Mouse (Mus musculus): ENCODE measurements around the gene Bhlhe40.

Gene Bhlhe40

GRCm38 (mm10) chr6:108660206-108660877, at the start of gene Bhlhe40:
Gene Bhlhe40 (plus strand): TSS chr6:108660629.
- DNase-seq (ENCODE audit: low read depth, low spot score) = peak; percentile 92

- DNase-seq (ENCODE audit: low read depth, low spot score) = no peak
Observed at GRCm38 (mm10) chr6:108611663-108612062, 48.8 kb upstream of the Bhlhe40 start.

- DNase-seq (ENCODE audit: low read depth, low spot score) = no peak
Observed at GRCm38 (mm10) chr6:108618025-108618424, 42.4 kb upstream of the Bhlhe40 start.

- no peak for DNase-seq (ENCODE audit: low read depth, low spot score)
Observed at GRCm38 (mm10) chr6:108623028-108623565, 37.3 kb upstream of the Bhlhe40 start.

DNA sequence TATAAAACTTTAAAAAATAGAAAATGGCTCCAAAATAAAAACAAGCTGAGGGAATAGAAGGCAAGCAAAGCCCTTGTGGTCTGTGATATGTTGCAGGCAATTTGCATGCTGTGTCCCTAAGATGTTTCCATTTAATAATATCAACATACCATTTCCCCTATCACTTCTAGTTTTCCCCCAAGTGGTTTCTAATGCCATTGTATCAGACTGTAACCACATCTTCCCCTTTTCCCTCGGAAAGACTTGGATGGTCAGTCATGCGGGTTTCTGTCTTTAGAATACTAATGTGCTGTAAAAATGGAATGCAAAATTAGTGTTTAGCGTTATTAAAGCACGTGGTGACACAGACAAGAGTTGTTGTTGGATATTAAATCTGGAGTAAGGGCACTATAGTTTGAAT, 35.5 kb upstream of the Bhlhe40 start:
- no peak for DNase-seq (ENCODE audit: low read depth, low spot score)

DNA sequence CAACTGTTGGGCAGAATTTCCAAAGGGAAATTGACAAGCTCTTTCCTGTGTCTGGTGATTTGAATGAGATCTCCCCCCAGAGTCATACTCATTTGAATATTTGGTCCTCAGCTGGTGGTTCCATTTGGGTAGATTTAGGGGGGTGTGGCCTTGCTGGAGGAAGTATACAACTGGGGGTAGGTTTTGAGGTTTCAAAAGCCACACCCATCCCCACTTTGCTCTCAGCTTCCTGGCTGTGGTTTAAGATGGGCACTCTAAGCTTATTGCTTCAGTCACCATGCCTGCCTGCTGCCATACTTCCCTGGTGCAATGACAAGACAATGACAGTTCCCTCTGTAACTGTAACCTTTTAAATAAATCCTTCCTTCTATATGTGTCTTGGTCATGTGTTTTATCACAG, 29.7 kb upstream of the Bhlhe40 start:
- DNase-seq (ENCODE audit: low read depth, low spot score) = peak; percentile 62

- no peak for DNase-seq (ENCODE audit: low read depth, low spot score)
Observed at GRCm38 (mm10) chr6:108638157-108638833, 22.1 kb upstream of the Bhlhe40 start.

- DNase-seq (ENCODE audit: low read depth, low spot score) = no peak
Observed at GRCm38 (mm10) chr6:108642020-108642419, 18.4 kb upstream of the Bhlhe40 start.

DNA sequence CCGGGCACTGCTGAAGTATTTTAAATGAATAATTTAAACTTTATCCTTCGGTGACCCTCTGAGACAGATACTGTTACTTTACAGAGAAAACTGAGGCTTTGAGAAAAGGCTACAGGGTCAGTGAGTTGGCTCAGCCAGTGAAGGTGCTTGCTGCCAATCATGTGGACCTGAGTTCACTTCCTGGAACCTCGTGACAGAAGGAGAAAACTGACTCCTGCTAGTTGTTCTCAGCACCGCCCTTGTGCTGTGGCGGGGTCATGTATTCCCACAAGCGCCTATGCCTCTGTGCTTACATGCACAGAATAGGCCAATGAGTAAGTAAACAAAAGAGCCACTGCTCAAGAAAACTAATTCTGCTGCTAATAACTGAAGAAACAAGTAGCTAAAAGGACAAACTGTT, 17.4 kb upstream of the Bhlhe40 start:
- DNase-seq (ENCODE audit: low read depth, low spot score) = no peak

- DNase-seq (ENCODE audit: low read depth, low spot score) = no peak
Observed at GRCm38 (mm10) chr6:108644311-108644710, 16.1 kb upstream of the Bhlhe40 start.

GRCm38 (mm10) chr6:108647094-108647493, 13.3 kb upstream of the Bhlhe40 start:
- no peak for DNase-seq (ENCODE audit: low read depth, low spot score)

- no peak for DNase-seq (ENCODE audit: low read depth, low spot score)
Observed at GRCm38 (mm10) chr6:108648072-108648471, 12.4 kb upstream of the Bhlhe40 start.

GRCm38 (mm10) chr6:108655861-108656260, 4.6 kb upstream of the Bhlhe40 start:
- DNase-seq (ENCODE audit: low read depth, low spot score) = peak; percentile 38

DNA sequence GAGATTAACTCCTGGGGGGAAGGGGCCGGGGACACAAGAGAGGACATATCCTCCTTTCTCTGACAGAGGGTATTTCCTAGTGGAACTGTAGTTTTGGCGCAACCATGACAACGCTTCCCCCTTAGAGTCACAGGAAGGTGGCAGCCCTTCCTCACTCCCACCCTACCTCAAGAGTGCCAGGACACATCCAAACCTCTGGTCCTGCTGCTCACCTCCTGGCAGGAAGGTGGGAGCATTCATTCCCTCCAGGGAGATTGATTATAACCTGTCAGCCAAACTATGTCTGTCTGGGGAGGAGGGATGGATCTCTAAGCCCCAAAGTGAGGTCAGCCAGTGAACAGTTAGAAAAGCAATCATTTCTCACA, 2.4 kb upstream of the Bhlhe40 start:
- no peak for DNase-seq (ENCODE audit: low read depth, low spot score)

GRCm38 (mm10) chr6:108658416-108659201, 1.8 kb upstream of the Bhlhe40 start:
- DNase-seq (ENCODE audit: low read depth, low spot score) = peak; percentile 60

GRCm38 (mm10) chr6:108659221-108659725, 1.2 kb upstream of the Bhlhe40 start:
- peak; percentile 85 for DNase-seq (ENCODE audit: low read depth, low spot score)

DNA sequence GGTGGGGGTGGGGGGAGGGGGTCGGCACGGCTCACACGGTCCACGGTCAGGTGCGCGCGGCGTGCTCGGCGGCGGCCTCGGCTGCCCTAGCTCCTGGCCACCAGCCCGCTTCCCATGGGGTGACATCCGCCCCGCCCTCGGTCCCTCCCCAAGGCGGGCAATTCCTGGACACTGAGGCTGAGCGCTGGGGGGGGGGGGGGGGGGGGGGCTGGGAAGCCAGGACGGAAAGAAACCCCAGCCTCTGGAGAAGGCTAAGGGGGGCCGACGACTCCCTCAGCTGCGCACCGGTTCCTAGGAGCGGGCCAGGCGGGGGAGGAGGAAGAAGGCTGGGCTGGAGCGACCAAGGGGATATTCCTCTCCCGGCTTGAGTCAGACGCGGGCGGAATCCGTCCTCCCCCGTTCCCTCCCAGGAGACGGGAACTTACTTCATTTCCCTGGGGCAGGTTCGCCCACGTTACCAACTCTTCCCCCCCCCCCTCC, 663 bp upstream of the Bhlhe40 start:
- DNase-seq (ENCODE audit: low read depth, low spot score) = no peak

DNA sequence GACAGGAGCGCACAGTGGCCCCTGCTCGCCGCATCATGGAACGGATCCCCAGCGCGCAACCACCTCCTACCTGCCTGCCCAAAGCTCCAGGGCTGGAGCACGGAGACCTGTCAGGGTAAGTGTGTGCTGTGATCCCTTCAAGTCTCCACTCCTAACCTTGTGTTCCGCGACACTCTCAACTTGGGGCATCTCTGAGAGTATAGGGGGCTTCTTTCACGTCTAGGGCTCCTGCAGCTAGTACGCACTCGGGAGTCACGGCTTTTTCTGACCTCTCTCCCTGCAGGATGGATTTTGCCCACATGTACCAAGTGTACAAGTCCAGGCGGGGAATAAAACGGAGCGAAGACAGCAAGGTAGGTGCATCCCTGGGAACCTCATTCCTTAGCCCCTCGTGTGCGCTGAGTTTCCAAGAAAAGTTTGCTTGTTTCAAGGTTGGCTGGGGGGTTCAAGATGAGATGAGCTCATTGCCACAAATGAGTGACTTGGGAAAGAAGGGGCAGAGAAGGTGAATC, 505 bp downstream of the Bhlhe40 start:
- no peak for DNase-seq (ENCODE audit: low read depth, low spot score)

GRCm38 (mm10) chr6:108661412-108661811, 983 bp downstream of the Bhlhe40 start:
- peak; percentile 94 for DNase-seq (ENCODE audit: low read depth, low spot score)

GRCm38 (mm10) chr6:108661890-108662289, 1.5 kb downstream of the Bhlhe40 start:
- DNase-seq (ENCODE audit: low read depth, low spot score) = no peak

- peak; percentile 31 for DNase-seq (ENCODE audit: low read depth, low spot score)
Observed at GRCm38 (mm10) chr6:108662314-108663240, 2.1 kb downstream of the Bhlhe40 start.

Measured in CD4-positive, CD25-positive, alpha-beta regulatory T cell, adult 2 months (primary cell).